Mouse (Mus musculus) megakaryocyte, embryonic 14.5 days (primary cell): ENCODE measurements around the gene Ep300.

Experiments used
- FLI1 ChIP-seq: IDR thresholded peaks from 2 replicates; pipeline ENCODE4 v1.6.1; 2012; ENCODE audit warnings: low read length, inconsistent platforms, mixed read lengths
- GATA1 ChIP-seq: IDR thresholded peaks from 3 replicates; pipeline ENCODE4 v1.6.1; 2012; ENCODE audit warnings: mixed read lengths, low read length, inconsistent platforms, borderline replicate concordance

GRCm38 (mm10) chr15:81538149-81538548, 47.0 kb upstream of the Ep300 start:
- no peak for TF ChIP-seq FLI1
- TF ChIP-seq GATA1: no peak
